Mouse (Mus musculus): Measurements from ENCODE around the gene Coro1a. TPM values are rescaled to one million over a fixed set of nuclear protein-coding genes. Genes with fewer than 3 reads are reported as not detected.
A peak's percentile ranks its signal among the peaks of the same experiment; 100 is the strongest.

The Coro1a gene
- polyA plus RNA-seq, 1 experiment from 2014 or later: 40.3 TPM

DNA sequence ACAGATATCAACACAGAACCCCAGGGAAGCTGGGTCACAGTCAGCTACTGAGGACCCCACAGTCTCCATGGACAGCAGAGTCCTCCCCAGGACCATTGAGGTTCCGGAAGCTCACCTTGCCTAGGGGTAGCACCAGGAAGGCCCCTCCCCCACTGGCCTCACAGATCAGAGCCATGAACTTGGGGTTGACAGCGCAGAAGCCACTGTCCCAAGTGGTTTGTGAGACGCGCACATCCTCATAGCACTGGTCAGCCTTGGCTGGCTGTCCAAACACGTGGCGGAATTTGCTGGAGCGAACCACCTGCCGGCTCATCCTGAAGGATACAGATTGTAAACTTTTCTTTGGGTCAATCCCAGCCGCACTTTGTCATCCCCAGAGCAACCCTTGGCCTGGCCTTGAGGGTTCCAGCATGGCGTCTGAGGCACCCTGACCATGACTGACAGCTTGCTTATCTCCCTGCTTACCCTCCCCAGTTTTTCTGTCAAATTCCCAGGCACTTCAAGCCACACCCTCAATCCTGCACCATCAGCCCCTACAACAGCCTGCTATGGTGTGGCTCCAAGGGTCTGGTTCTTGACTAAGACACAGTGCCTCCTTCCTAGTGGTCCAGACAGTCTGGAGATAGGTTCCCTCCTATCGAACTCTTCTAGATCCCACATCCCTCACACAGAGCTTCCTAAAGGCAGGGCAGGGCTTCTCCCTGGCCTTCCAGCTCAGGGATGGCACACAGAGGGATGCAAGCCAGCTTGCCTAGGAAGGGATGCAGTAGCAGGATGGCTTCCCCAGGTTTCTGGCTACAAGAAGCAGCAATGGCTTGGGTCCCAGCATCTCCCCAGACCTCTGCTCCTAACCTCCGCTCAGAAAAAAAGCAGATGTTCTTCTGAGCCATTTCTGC, 4.5 kb downstream of the Coro1a start:
- peaks cover 49% of the 10 kb centered on the region for H3K27me3 ChIP-seq (ENCODE audit: poor library complexity, severe bottlenecking)
- peak overlapping the region; percentile 78 for H3K4me3 ChIP-seq
- H3K36me3 ChIP-seq (replicated peaks): peaks cover 18% of the 10 kb centered on the region
- H3K9me3 ChIP-seq: no peaks in the 10 kb centered on the region
- 0 out of 2 replicates have a peak overlapping the region, but pooled peaks have one; percentile 86 for H3K27ac ChIP-seq
- no peak for DNase-seq (ENCODE audit: extremely low spot score, low spot score)
- WGBS: 86% methylated on average over 12 of the region's 12 CpGs
- peaks cover 32% of the 10 kb centered on the region for H3K4me1 ChIP-seq

DNA sequence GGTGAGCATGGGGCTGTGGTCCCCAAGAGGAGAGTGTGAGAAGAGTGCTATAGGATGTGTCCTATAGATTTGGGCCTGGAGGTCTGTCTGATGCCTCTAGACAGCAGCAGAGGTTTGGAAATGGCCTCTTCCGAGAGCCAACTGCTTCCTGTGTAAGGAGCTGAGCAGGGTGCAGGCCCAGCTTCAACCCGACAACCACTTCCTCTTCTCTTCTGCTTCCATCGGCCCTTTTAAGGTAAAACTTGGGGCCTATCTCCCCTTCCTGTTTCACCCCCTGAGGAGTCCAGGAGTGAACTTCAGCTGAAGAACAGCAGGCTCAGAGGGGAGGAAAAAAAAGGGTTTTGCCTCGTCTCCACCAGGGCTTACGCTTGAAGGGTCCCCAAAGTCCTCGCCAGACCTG, 5.2 kb downstream of the Coro1a start:
- Histone ChIP-seq H3K36me3 (replicated peaks) (peaks cover 25% of the 10 kb centered on the region), H3K4me3 (peak overlapping the region; percentile 78; the same call in 1 of the 2 replicates), H3K9me3 (no peaks in the 10 kb centered on the region), H3K4me1 (peaks cover 33% of the 10 kb centered on the region), H3K27me3 (ENCODE audit: poor library complexity, severe bottlenecking) (peaks cover 49% of the 10 kb centered on the region), H3K27ac (no peak overlapping the region)
- WGBS: 82% methylated on average over 6 of the region's 6 CpGs
- DNase-seq (ENCODE audit: extremely low spot score, low spot score): no peak

GRCm38 (mm10) chr7:126701559-126702357, 5.8 kb downstream of the Coro1a start:
- 62% methylated on average over 24 of the region's 24 CpGs for WGBS
- H3K36me3 ChIP-seq (replicated peaks): peaks cover 30% of the 10 kb centered on the region
- no peaks in the 10 kb centered on the region for H3K9me3 ChIP-seq
- no peak for DNase-seq (ENCODE audit: extremely low spot score, low spot score)
- peaks cover 39% of the 10 kb centered on the region for H3K4me1 ChIP-seq
- no peak overlapping the region for H3K27ac ChIP-seq
- peak overlapping the region; percentile 28; the same call in 1 of the 2 replicates for H3K4me3 ChIP-seq
- peaks cover 49% of the 10 kb centered on the region for H3K27me3 ChIP-seq (ENCODE audit: poor library complexity, severe bottlenecking)

DNA sequence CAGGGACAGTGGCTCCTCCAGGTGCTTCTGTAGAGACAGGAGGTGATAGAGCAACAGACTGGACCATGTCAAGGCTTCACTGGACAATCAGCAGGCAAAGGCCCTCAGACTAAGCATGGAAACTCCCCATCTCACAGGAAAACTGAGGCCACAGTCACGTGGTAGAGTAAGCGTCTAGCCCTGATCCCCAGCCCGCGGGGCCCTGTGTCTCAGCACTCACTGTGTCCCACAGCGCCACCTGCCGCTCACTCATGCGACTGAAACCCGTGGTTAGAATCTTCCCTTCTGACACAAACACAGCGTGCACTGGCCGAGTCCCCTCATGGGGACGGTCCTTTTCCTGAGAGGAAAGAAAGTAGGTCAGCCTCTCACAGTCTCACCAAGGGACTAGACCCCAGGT, 6.5 kb downstream of the Coro1a start:
- peak overlapping the region; percentile 41; the same call in 1 of the 2 replicates for H3K27ac ChIP-seq
- H3K4me3 ChIP-seq: peak overlapping the region; percentile 28; the same call in 1 of the 2 replicates
- H3K9me3 ChIP-seq: no peaks in the 10 kb centered on the region
- peak; percentile 86 for DNase-seq (ENCODE audit: extremely low spot score, low spot score)
- peaks cover 44% of the 10 kb centered on the region for H3K27me3 ChIP-seq (ENCODE audit: poor library complexity, severe bottlenecking)
- H3K36me3 ChIP-seq (replicated peaks): peaks cover 30% of the 10 kb centered on the region
- WGBS: under 1% methylated on average over 11 of the region's 11 CpGs
- peaks cover 46% of the 10 kb centered on the region for H3K4me1 ChIP-seq

DNA sequence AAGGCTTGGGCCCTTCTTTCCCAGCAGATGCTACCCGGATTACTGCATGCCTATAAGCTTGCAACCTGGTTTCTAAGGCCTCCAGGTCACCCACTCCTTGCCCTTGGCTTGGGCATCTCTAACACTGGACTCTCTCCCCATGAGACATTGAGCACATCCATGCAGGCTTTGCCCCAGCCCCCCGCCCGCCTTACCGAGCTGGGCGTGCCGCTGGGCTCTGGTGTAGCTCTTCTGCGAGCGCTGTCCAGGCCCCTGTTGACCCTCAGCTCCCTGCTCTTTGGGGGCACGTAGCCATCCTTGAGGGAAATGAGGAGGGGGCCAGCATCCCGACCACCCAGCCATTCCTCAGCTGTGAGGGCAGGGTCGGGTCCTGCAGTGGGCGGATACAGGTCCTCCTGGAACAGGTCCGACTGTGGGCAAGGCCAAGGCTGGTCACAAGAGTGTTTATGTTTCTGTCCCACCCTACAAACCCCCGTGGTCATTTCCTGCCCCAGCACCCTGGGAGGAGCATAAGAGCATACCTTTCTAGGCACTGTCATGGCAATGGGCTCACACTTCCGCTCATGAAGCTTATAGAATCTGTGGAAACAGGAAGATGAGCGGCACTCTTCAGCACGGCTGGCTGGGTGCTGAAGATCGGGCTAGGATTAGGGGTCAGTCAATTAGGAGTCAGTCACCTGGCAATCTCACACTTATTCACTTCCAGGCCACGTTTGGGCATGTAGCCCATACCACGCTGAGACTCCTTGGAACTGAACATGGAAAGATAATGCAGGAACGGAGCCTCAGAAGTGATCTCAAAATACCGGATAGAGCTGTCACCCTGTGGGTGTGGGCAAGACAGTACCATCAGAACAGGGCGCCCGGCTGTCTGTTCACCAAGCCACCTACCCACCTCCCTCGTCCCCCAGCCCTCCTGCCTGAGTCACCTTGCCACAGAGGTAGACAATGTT, 7.2 kb downstream of the Coro1a start:
- Histone ChIP-seq H3K9me3 (no peaks in the 10 kb centered on the region), H3K4me1 (peaks cover 46% of the 10 kb centered on the region), H3K4me3 (no peak overlapping the region), H3K36me3 (replicated peaks) (peaks cover 30% of the 10 kb centered on the region), H3K27ac (peak overlapping the region; percentile 41; the same call in 1 of the 2 replicates), H3K27me3 (ENCODE audit: poor library complexity, severe bottlenecking) (peaks cover 37% of the 10 kb centered on the region)
- DNase-seq (ENCODE audit: extremely low spot score, low spot score): no peak
- 85% methylated on average over 25 of the region's 25 CpGs for WGBS

DNA sequence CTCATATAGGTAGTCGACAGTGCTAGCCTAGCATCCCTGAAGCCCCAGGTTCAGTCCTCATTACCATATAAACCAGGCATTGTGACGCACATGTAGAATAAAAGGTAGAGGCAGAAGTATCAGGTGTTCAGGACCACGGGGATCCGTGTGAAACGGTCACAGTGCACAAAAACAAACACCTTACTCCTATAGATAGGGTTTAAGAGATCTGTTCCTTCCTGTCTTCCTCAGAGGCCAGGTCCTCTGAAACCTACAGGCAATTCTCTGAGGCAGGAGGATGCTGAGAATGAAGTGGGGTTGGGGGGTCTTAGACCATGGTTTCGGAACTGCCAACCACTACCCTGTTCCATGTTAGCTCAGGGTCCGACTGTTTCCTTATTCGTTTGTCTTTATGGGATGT, 9.7 kb downstream of the Coro1a start:
- WGBS: 94% methylated on average over 8 of the region's 8 CpGs
- Histone ChIP-seq H3K27me3 (ENCODE audit: poor library complexity, severe bottlenecking) (peaks cover 12% of the 10 kb centered on the region), H3K4me3 (peak overlapping the region; percentile 79; the same call in 1 of the 2 replicates), H3K36me3 (replicated peaks) (peaks cover 30% of the 10 kb centered on the region), H3K9me3 (no peaks in the 10 kb centered on the region), H3K4me1 (peaks cover 39% of the 10 kb centered on the region), H3K27ac (no peak overlapping the region)
- DNase-seq (ENCODE audit: extremely low spot score, low spot score): no peak

DNA sequence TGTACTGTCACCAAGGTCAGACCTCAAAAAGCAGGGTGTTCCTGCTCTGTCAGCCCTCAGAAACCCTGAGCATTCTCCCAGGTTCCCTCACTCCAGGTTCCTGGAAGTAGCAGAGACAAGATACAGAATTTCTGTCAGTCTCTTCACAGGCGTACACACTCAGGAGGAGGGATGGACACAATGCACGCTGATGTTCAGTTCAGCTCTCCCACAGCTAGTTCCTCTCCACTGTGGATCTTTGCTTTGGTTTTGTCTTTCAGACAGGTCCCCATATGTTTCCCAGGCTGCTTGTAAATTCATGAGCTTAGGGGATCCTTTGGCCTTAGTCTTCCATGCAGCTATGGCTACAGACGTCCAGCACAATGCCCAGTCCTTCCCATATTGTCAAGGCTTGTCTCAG, 10.7 kb downstream of the Coro1a start:
- Histone ChIP-seq H3K27ac (peak overlapping the region; percentile 96; the same call in 1 of the 2 replicates), H3K36me3 (replicated peaks) (peaks cover 39% of the 10 kb centered on the region), H3K4me3 (peak overlapping the region; percentile 79), H3K27me3 (ENCODE audit: poor library complexity, severe bottlenecking) (peaks cover 3% of the 10 kb centered on the region), H3K4me1 (peaks cover 39% of the 10 kb centered on the region), H3K9me3 (no peaks in the 10 kb centered on the region)
- 86% methylated on average over 3 of the region's 3 CpGs for WGBS
- no peak for DNase-seq (ENCODE audit: extremely low spot score, low spot score)

- Histone ChIP-seq H3K27me3 (ENCODE audit: poor library complexity, severe bottlenecking) (no peaks in the 10 kb centered on the region), H3K36me3 (replicated peaks) (peaks cover 45% of the 10 kb centered on the region), H3K4me3 (peak overlapping the region; percentile 79), H3K27ac (peak overlapping the region; percentile 96), H3K4me1 (peaks cover 35% of the 10 kb centered on the region), H3K9me3 (no peaks in the 10 kb centered on the region)
- DNase-seq (ENCODE audit: extremely low spot score, low spot score): no peak
- WGBS: 6% methylated on average over 17 of the region's 17 CpGs
Observed at GRCm38 (mm10) chr7:126696303-126696702, 11.3 kb downstream of the Coro1a start.

DNA sequence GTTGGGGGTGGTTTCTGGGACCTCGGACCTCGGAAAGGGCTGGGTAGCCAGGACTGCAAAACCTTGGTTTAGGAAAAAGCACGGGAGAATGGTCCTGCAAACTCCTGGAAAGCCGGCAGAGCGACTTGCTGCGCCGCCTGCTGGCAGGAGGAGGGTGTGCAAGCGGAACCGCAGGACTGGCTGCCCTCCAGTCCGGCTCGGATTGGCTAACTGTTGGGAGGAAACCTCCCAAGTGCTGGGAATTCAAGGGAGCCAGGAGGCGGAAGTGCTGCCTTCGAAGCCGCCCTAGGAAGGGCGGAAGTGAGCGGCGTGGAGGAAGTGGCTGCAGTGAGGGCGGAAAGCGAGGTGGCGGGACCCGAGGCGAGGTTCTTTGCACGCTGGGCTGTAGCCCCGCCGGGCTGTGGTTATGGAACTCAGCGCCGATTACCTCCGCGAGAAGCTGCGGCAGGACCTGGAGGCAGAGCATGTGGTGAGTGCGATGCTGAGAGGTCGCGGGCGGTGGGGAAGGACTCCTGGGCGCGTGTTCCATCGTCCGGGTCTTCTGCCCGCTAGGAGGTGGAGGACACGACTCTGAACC, 11.9 kb downstream of the Coro1a start, which contains the start of gene Slx1b:
Gene Slx1b, minus strand, starts transcription at position 154 of the 577 bp plus-strand sequence.
- Histone ChIP-seq H3K4me3 (peak within 1 kb of the TSS; percentile 79), H3K27me3 (ENCODE audit: poor library complexity, severe bottlenecking) (no peaks in the 10 kb centered on the region), H3K36me3 (replicated peaks) (peaks cover 50% of the 10 kb centered on the region), H3K4me1 (peaks cover 29% of the 10 kb centered on the region), H3K27ac (peak within 1 kb of the TSS; percentile 96), H3K9me3 (no peaks in the 10 kb centered on the region)
- peak; percentile 97 for DNase-seq (ENCODE audit: extremely low spot score, low spot score)
- whole genome bisulfite sequencing: under 1% methylated on average over 40 of the region's 40 CpGs

- WGBS: under 1% methylated on average over 31 of the region's 31 CpGs
- Histone ChIP-seq H3K27me3 (ENCODE audit: poor library complexity, severe bottlenecking) (no peaks in the 10 kb centered on the region), H3K9me3 (no peaks in the 10 kb centered on the region), H3K4me3 (peak within 1 kb of the TSS; percentile 79), H3K4me1 (peaks cover 29% of the 10 kb centered on the region), H3K27ac (peak within 1 kb of the TSS; percentile 96), H3K36me3 (replicated peaks) (peaks cover 53% of the 10 kb centered on the region)
- no peak for DNase-seq (ENCODE audit: extremely low spot score, low spot score)
Observed at GRCm38 (mm10) chr7:126695210-126695611, 12.4 kb downstream of the Coro1a start, which contains the start of gene Bola2. Bola2 (plus strand) TSS chr7:126695401.

- Histone ChIP-seq H3K27ac (peak overlapping the region; percentile 96), H3K4me3 (peak overlapping the region; percentile 79), H3K9me3 (no peaks in the 10 kb centered on the region), H3K27me3 (ENCODE audit: poor library complexity, severe bottlenecking) (no peaks in the 10 kb centered on the region), H3K4me1 (peaks cover 29% of the 10 kb centered on the region), H3K36me3 (replicated peaks) (peaks cover 54% of the 10 kb centered on the region)
- DNase-seq (ENCODE audit: extremely low spot score, low spot score): no peak
- WGBS: 51% methylated on average over 10 of the region's 10 CpGs
Observed at GRCm38 (mm10) chr7:126694441-126695051, 13.0 kb downstream of the Coro1a start.

All from forebrain, embryonic 10.5 days (tissue).